Mouse (Mus musculus) thymus, postnatal 36 days (tissue): Measurements from ENCODE around the gene Etl4.
A peak's percentile ranks its signal among the peaks of the same experiment; 100 is the strongest.

Experiments used
- DNase-seq, 2 experiments: peaks; one replicate each; pipeline ENCODE4 v3.0.0; 2022; ENCODE audit warnings: mixed read lengths in 2 of 2

The Etl4 gene

DNA sequence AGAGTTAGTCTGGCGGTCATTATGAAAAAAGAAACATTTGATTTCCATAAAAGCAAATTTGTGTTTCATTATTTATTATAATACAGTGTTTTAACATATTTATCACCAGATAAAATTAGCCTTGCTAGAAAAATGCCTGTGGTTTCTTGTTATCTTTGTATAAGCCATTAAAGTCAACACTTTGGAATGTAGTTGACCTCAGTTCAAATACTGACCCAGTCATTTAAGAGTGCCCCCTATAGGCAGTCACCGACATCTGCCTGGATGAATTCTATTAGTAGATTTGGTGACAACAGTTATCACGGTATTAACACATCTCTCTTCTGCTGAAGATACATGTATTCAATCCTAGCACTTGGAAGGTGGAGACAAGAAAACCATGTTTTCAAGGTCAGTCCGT lies 536.6 kb downstream of the Etl4 start:
- DNase-seq: no peak

DNA sequence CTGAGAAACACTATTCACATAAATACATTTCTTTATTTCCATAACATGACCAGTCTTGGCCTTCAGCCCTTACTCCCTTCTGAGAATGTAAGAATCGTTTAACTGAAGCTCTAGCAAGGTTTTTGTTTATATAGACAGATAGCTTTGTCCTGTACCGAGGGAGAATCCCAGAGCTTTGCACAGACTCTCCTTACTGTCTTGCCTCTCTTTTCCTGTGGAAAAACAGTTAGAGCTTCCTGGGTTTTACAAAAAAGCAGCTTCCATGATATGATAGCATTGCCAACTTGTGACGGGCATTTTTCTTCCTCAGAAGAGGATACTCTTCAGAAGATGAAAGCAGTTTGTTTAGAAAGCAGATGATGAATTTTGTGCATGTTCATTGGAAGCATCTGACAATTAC lies 541.4 kb downstream of the Etl4 start:
- DNase-seq: no peak

DNA sequence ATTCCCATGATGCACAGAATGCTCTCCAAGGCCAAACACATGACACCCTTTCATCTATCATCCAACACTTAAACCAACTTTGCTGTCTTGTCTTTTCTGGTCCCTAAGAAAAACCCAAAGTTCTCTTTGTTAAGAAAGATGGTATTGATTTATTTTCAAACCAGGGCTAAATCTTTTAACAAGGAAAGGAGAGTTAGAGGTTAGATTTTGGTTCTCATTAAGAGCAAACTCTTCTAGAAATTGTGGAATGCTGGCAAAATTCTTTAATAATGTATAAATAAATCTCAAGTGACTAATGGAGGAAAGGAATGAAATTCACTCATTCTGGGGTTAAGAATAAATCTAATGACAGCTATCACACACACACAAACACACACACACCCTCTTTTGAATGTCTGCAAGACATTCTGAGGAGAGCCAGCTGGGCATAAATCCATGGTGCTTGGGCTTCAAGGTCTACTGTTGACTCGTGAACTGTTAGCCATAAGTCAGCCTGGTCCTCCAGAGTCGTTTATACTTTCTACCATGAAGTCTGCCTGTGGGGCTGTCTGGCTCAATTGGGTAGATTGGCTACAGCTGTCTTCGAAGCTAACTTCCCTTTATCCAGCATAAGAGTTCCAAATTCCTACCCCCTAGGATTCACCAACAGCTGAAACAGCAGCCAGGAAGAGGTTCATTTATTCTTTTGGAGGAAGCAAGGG lies 544.1 kb downstream of the Etl4 start:
- DNase-seq: no peak

DNA sequence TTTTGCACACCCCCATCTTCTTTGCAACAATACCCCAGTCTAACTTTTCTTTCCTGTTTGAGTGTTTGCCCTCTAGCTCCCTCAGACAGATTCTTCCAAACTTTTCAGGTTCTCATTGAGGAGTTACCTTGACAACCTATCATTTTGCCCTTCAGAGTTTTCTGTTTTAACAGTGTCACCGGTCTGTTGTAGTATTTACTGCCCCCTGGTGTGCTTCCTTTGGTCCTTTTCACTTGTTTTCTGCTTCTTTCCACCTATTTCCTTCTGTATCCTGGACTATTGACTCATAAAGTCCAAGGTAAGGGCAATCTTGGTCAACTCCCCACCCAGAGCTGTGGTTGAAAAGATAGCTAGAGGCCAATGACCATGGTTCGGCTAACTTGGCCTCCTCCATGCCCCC lies 569.6 kb downstream of the Etl4 start:
- no peak for DNase-seq

DNA sequence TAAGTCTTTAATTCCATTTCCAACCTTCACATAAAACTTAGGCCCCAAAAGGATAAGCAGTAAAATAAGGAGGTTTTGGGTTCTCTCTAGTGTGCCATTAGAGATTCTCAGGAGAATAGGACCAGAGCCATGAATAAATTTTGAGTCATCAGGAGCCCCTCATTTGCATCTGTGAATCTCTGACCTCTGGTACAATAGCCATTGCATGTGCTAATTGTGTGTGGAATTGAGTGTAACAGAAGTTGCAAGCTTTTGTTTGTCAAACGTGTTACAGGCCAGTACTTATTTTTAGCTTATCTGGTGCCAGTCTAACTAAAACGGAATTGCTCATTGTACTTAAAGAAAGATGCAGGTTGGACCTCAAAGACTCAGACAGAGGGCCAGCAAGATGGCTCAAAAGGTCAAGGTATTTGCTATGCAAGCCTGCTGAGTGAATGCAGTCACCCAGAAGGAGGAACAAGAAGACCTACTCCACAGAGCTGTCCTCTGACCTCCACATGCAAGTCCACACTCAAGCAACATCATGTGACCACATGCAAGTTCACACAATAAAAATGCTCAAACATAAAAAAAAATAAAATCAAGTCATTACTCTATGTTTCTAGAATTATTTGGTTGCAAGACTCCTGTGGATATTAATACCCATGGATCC lies 576.7 kb downstream of the Etl4 start:
- DNase-seq: no peak

DNA sequence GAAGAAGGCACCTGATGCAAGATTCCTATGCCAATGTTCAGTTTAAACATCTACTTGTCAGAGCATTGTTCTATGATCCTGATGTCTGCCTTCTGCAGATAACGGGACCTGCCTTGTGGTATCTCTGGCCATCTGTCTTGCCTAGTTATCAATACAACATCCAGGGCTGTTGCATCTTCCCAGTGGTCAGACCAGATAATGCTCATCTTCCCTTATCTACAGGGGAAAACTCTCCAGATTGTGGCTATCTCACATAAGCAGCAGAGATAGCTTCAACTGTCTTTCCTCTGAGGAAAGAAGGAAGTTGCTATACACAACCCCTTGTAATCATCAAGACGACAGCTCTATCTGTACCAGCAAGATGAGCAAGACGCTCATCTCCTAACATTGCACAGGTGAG lies 579.5 kb downstream of the Etl4 start:
- no peak for DNase-seq

DNA sequence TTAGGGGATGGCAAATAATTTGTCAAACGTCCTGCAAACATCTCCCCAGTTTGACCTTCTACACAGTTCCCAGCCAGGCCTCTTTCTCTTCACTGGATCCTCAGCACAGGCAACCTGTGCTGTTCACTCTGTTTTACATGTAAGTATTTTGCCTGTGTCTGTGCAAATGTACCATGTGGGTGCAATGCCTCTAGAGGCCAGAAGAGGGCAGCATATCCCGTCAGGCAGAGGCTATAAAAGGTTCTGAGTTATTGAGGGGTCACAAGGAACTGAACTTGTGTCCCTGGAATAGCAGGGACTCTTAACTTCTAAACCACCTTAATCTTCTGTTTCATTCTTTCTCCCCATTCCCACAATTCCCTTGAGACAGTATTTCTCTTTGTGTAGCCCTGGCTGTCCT lies 582.5 kb downstream of the Etl4 start:
- DNase-seq: no peak

DNA sequence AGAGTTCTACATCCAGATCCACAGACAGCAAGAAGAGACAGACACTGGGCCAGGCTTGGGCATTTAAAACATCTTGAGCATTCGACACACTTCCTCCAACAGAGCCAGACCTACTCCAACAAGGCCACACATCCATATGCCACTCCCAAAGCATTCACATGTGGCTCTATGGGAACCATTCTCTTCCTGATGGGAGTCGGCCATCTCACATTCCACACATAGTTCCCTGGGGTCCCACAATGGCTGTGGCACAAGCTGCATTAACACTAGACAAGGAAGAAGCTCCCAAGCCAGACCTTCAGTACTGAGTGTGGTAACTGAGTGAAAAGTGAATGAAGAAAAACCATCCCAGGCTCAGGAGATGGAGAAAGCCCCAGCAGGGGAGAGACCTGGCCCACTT lies 584.2 kb downstream of the Etl4 start:
- no peak for DNase-seq

DNA sequence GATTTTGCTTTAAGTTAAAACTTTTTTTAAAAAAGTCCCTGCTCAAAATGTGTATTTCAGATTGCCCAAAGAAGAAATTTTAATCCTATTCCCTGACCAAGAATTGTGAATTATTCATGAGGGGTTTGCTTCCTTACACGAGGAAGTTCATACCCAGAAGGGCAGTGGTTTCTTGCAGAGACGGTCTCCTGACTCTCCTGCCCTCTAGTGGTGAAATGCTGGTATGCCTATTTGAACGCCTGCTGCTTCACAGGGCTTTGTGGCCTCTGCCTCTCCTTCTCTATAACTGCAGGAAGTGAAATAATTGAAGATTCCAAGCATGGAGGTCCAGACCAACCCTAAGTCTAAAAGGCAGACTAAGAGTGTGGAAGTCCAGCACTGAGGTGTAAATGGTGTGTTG lies 585.1 kb downstream of the Etl4 start:
- DNase-seq: peak in 1 of 2 experiments; percentile 2

DNA sequence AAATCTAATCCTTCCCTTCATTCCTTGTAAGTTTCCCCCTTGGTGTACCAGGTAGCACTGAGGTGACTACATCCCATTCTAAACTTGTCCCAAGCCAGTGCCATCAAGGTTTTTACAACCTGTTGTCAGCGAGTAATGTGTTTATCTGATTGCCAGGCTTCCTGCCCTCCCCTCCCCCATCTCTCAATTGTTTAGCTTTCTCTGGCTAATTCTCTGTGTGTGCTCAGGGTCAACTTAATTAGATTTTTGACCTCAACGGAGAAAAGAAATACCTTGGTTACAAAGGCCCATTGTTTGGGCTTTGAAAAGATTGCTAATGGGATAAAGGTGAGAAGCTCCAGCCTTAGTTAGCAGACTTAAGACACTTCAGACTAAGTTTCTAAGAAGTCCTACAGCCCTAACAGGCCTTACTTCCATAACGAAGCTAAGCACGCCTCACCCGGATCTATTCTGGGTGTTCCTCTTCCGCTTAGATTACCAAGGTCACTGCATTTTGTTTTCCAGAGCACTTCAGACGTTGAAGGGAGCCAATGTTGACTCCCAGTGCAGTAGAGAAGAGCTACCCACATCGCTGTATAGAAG lies 586.7 kb downstream of the Etl4 start:
- no peak for DNase-seq

DNA sequence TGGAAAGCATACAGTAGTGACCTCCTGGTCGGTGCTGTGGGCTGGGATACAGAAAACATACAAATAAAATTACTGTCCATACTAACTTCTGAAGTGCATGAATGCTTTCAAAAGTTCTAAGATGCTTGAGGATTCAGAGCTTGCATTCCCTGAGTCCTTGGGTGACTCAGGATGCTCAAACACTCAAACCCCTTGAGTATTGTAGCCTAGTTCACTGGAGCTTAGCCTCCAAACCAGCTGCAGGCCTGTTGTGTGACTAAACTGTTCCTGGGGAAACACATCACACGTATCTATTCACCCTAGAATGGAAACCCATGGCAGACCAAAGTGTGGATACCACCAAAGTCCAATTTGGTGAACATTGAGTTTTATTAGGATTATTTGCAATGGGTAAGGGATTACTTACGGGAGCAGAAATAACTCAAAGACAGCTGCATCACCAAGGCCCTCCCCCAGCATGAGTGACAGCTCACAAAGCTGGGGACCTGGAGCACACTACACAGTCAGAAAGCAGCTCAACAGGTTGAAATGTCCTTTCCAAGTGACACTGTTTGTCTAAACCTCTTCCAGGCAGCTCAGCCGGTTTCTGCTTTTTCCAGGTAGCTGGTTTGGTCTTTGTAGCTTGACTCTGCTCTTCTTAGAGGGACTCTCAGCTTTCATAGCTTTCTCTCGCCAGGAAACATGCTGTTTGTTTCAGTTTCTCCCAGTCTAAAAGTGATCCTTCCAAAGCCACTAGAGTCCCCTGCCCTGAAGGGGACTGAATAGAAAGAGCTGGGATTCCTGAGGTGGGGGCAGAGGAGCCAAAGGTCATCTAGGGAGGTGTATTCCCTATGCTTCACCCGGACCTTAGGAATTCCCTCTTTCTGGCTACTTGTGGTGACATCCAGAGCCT lies 598.5 kb downstream of the Etl4 start:
- no peak for DNase-seq

DNA sequence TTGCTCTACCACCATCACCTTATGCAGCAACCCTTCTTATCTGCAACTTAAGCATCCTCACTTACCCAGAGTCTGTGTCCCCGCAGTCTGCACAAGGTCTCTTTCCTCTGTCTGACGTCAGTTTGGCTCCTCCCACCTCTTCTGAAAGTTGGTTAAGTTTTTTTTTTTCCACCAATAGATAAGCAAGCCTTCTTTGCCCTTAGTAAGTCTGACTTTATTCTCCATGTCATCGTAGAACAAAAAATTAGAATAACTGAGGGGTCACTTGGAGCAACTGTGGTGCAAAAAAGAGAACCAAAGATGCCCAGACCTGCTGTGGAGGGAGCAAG lies 599.1 kb downstream of the Etl4 start:
- no peak for DNase-seq

DNA sequence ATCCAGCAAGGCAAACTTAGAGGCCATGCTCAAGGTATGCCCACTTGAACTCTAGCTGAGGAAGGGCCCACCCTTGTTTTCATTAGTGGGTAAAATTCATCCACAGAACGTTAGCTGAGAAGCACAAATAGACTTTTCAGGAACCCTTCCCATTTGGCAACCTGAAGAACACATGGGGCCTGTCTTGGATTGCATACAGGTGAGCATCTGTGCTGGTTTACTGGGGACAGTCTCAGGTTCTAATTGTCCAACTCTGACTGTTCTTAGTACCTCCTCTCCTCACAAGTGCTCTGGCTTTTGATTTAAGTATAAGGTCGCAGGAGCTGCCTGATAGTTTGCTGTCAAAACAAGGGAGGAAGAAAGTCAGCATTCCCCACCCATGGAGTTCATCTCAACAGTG lies 600.5 kb downstream of the Etl4 start:
- no peak for DNase-seq

DNA sequence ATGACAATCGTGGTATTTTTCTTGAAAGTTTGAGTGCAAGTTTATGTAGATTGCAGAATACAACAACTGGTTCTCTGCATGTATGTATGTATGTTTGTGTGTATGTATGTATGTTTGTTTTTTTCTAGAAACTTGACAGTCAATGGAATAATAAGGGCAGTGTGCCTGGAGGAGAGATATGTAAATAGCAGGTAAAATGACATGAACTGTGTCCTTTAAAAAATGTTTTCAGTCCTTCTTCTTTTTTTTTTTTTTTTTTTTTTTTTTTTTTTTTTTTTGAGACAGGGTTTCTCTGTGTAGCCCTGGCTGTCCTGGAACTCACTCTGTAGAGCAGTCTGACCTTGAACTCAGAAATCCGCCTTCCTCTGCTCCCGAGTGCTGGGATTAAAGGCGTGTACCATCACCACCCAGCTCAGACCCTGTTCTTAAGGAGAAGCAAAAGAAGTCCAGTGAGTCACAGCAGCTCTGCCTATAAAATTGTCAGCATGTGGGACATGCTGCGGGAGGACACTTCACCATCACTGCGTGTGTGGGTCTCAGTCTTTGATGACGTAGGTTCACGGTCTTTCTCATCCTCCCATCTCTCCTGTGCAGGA lies 606.8 kb downstream of the Etl4 start:
- DNase-seq: no peak

DNA sequence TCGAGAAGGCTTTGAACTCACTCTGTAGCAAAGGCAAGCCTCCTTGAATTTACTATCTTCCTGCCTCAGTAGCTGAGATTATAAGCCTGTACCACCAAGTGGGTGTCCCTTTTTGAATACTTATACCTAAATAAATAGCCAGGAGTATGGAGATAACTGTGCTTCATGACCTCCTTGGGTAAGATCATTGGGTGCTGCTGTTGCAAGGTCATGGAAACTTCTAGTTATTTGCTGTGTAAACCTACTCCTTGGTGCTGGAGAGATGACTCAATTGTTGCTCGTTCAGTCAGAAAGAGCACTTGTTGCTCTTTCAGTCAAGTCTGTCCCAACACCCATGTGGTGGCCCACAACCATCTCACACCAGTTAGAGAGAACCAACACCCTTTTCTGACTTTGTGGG lies 608.3 kb downstream of the Etl4 start:
- DNase-seq: no peak

DNA sequence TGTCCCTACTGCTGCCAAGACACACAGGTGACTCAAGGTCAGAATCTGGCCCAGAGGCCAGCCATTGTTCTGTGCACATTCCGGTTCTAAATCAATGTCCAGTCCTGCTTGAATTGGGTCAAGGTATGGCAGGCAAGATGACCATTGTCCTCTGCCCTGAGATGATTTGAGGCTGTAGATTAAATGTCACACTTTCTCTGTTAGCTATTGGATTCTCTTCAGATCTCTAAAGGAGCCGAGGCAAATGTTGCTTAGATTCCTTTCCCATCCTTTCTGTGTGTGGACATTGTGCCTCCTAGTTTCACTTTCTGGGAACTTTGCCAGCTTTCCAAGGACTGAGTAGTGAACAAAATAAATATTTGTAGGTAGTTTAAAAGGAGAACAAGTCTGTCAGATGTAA lies 608.9 kb downstream of the Etl4 start:
- DNase-seq: no peak

DNA sequence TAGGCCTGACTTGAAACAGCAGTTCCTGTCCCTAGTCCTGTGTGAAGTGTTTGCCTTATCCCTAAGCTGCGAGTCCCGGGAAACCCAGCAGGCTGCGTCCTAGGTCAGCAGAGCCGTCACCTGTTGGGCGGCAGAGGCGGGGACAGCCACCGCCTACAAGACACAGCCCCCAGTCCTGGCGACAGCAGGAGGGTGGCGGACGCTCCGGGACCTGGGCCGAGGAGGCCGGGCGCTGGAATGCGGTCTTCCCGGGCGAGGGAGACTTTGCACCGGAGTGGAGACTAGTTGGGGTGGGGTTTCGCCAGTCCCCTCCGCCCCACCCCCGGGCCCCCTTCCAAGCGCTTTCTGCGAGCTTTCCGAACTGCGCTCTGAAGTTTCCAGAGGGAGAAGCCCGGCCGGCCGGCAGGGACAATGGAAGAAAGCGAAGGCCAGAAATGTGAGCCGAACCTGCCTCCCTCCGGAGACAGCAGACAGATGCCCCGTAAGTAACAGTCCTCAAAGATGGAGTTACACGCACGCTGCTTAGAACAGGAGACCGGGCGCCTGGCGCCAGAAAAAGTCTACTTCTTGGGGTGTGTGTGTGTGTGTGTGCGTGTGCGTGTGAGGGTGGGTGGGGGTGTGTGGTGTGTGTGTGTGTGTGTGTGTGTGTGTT lies 610.0 kb downstream of the Etl4 start:
- peak; percentile 1 to 7 for DNase-seq

DNA sequence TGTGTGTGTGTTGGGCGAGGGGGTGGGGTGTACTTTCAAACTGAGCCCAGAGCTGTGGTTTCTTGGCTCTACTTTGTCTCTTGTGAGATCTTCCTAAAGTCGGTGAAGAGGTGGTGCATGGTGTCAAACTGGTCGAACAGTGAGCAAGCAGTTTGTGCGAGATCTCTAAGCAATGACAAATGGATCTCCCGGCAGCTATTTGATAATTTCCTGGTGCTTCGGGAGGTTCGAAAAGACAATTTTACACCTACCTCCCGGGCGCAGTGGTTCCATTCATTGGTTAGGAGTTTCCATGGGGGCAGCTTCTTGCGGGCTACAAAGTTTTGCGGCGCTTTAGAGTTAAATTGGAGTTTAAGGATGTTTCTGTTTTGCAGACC lies 610.5 kb downstream of the Etl4 start:
- DNase-seq: no peak

DNA sequence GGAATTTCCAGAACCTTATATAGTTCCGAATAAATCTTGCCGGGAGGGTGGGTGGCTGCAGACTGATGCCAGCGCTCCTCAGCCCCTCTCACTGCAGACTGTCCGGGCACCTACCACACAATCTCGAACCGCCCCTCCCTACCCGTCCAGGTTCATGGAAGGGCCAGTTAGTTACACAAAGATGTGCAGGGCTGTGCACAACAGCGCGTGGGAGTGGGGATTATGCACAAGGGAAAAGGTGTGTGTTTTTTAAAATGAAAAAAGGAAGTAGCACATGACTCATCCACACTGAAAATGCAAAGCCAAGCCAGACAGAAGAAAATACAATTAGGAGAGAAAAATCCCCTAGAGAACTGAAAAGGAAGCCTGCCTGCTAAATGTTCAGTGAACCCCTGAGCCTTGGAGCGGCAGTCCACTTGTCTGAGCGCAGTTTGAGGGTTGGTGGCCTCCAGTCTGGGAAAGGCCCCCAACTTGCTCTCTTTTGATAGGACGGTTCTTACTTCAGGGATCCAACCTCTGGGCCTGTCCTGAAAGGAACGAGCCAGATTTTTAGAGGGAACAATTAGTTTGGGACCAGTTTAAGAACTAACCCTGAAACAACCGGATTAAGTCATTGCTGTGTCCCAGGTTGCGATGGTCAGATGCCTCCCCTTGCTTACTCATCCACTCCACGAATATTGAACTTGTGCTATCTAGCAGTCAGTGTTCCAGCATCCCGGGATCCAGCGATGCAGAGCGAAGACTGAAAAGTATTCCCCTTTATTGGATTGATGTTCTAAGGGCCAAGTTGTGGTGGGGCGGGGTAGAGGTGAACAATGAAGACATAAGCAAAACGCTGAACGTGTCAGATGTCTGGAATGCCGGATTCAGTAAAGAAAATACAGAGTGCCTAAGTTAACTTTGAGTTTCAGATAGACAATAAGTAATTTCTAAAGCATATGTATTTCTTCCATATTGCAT lies 611.3 kb downstream of the Etl4 start:
- no peak for DNase-seq

DNA sequence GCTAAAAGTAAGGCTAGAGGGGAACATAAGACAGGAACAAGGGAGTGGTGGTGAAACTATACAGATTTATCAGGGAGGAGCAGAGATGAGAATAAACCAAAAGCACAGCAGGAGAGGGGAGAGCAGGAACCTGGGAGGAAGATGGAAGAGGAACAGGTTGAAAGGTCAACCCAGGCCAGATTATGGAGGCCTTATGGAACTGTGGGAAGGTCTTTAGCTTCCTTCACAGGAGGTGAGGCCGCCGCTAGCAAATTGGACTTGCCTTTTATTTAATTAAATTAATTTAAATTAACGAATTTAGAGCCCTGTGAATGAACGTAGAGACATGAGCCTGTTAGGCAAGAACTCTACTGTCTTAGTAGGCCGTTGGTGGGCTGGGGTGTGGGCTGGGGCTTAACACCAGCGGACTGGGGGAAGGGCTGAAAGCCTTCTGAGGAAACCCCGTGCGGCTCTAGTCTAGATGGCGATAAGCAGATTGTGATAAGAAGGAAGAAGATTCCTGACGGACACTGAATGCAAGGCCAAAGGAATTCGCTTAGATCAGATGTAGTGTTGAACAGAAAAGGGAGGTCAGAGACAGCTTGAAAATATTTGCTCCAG lies 612.2 kb downstream of the Etl4 start:
- no peak for DNase-seq

DNA sequence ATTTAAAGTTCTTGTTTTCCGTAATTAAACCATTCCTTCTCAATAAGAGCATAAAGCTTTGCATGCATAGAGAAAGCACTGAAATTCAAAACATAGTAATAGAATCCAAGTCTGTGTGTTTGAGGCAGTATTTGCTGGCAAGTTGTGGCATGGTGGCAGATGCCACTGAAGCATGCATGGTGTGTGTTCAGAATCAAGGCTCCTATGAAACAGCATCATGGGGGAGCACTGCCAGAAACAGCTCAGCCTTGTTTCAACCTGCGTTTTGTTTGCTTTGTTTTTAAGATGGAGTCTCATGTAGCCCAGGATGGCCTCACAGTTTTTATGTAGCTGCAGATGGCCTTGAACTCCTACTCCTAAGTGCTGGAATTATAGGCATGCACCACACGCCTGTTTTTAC lies 614.1 kb downstream of the Etl4 start:
- DNase-seq: no peak
